19 mouse cellular contexts compared by ENCODE assay signal in genomic region chr14:73687726-73688125, GRCm38 (mm10). TPM values are rescaled to one million over a fixed set of nuclear protein-coding genes. Genes with fewer than 3 reads are reported as not detected.
A peak's percentile ranks its signal among the peaks of the same experiment; 100 is the strongest.
DNase-seq lines count a peak whose midpoint lies in the region; ATAC-seq and TF ChIP-seq lines count a peak whose summit lies in the region.
"Had no signal": no experiment of that assay in that cellular context is flagged by ENCODE, and none has a peak within 500 bp of the region (broad histone marks: within the 10 kb centered on the region; RNA-seq: fewer than 3 reads in every experiment).

No protein-coding gene starts in this region.

- H3K9me3 ChIP-seq in hindbrain, postnatal 0 days (ENCODE audit: low read length): no peaks in the 10 kb centered on the region
- peaks cover 7% of the 10 kb centered on the region for H3K9me3 ChIP-seq in hindbrain, embryonic 10.5 days
- 0 out of 2 replicates have a peak, but pooled peaks cover 5% of the 10 kb centered on the region for H3K9me3 ChIP-seq in midbrain, postnatal 0 days (ENCODE audit: low read length)
- H3K9me3 ChIP-seq in midbrain, embryonic 15.5 days: no peaks in the 10 kb centered on the region
- 0 out of 2 replicates have a peak, but pooled peaks cover 3% of the 10 kb centered on the region for H3K9me3 ChIP-seq in forebrain, embryonic 15.5 days
- no peaks in the 10 kb centered on the region for H3K9me3 ChIP-seq in forebrain, postnatal 0 days (ENCODE audit: low read length)
- H3K9me3 ChIP-seq: neural tube, embryonic 12.5 days had no signal

- no peak for TF ChIP-seq CTCF in hindbrain, postnatal 0 days (IDR thresholded peaks at IDR 0.05; ENCODE audit: low read depth)
- no peak for TF ChIP-seq CTCF in midbrain, postnatal 0 days (IDR thresholded peaks at IDR 0.05)
- TF ChIP-seq CTCF in forebrain, postnatal 0 days (IDR thresholded peaks at IDR 0.05; ENCODE audit: low read depth): no peak

- H3K9ac ChIP-seq in hindbrain, postnatal 0 days (replicated peaks; ENCODE audit: low read length): no peak overlapping the region
- no peak overlapping the region for H3K9ac ChIP-seq in midbrain, postnatal 0 days (replicated peaks; ENCODE audit: low read length, poor library complexity, severe bottlenecking)
- H3K9ac ChIP-seq in midbrain, embryonic 15.5 days: no peak overlapping the region
- H3K9ac ChIP-seq in forebrain, embryonic 15.5 days (replicated peaks): no peak overlapping the region
- H3K9ac ChIP-seq in forebrain, postnatal 0 days: no peak overlapping the region
- H3K9ac ChIP-seq: hindbrain, embryonic 13.5 days; midbrain, embryonic 13.5 days; neural tube, embryonic 12.5 days had no signal

- no peak overlapping the region for H3K4me3 ChIP-seq in hindbrain, postnatal 0 days (ENCODE audit: low read length)
- H3K4me3 ChIP-seq in hindbrain, embryonic 10.5 days: no peak overlapping the region
- no peak overlapping the region for H3K4me3 ChIP-seq in midbrain, postnatal 0 days (ENCODE audit: low read depth, low read length)
- no peak overlapping the region for H3K4me3 ChIP-seq in midbrain, embryonic 15.5 days
- no peak overlapping the region for H3K4me3 ChIP-seq in forebrain, embryonic 15.5 days
- no peak overlapping the region for H3K4me3 ChIP-seq in forebrain, postnatal 0 days (ENCODE audit: low read depth, low read length)
- H3K4me3 ChIP-seq: hindbrain, embryonic 13.5 days; midbrain, embryonic 13.5 days; neural tube, embryonic 12.5 days had no signal

- DNase-seq in hindbrain, postnatal 0 days (ENCODE audit: low spot score): peak; percentile 6
- DNase-seq in hindbrain, embryonic 10.5 days (ENCODE audit: low spot score): no peak
- DNase-seq in midbrain, postnatal 0 days (ENCODE audit: low spot score): peak; percentile 1
- peak; percentile 78 for DNase-seq in brain, adult 2 months (ENCODE audit: low read depth, low spot score)
- peak; percentile 4 for DNase-seq in skeletal muscle tissue, adult 2 months (ENCODE audit: low read depth, low spot score)
- no peak for DNase-seq in forebrain, postnatal 0 days
- DNase-seq: adrenal gland, postnatal 25 days; cerebellum, postnatal 36 days; gastrocnemius, postnatal 14 days; kidney, adult 11 months; retina, postnatal 1 day; thymus, postnatal 14 days had no signal

- 64% methylated on average over 4 of the region's 4 CpGs for WGBS in hindbrain, postnatal 0 days
- 90% methylated on average over 4 of the region's 4 CpGs for WGBS in hindbrain, embryonic 10.5 days
- 67% methylated on average over 4 of the region's 4 CpGs for WGBS in midbrain, postnatal 0 days
- WGBS in midbrain, embryonic 15.5 days: 70% methylated on average over 4 of the region's 4 CpGs
- WGBS in forebrain, embryonic 15.5 days: 66% methylated on average over 4 of the region's 4 CpGs
- WGBS in forebrain, postnatal 0 days: 50% methylated on average over 4 of the region's 4 CpGs

- no peak overlapping the region for H3K27ac ChIP-seq in hindbrain, postnatal 0 days
- H3K27ac ChIP-seq in hindbrain, embryonic 10.5 days: no peak overlapping the region
- H3K27ac ChIP-seq in midbrain, postnatal 0 days (ENCODE audit: low read depth, low read length): no peak overlapping the region
- H3K27ac ChIP-seq in midbrain, embryonic 15.5 days: no peak overlapping the region
- no peak overlapping the region for H3K27ac ChIP-seq in forebrain, embryonic 15.5 days (replicated peaks)
- no peak overlapping the region for H3K27ac ChIP-seq in forebrain, postnatal 0 days (ENCODE audit: low read depth, low read length)
- H3K27ac ChIP-seq: hindbrain, embryonic 13.5 days; midbrain, embryonic 13.5 days; neural tube, embryonic 12.5 days had no signal

- no peak for ATAC-seq in hindbrain, postnatal 0 days
- no peak for ATAC-seq in midbrain, postnatal 0 days (ENCODE audit: low FRiP score)
- ATAC-seq in midbrain, embryonic 15.5 days (replicated peaks): no peak
- ATAC-seq in forebrain, embryonic 15.5 days (replicated peaks): no peak
- no peak for ATAC-seq in forebrain, postnatal 0 days
- ATAC-seq: midbrain, embryonic 13.5 days had no signal

- H3K27me3 ChIP-seq in hindbrain, postnatal 0 days (ENCODE audit: insufficient read depth, low read length): no peaks in the 10 kb centered on the region
- no peaks in the 10 kb centered on the region for H3K27me3 ChIP-seq in hindbrain, embryonic 10.5 days (ENCODE audit: insufficient read depth, poor library complexity, severe bottlenecking)
- H3K27me3 ChIP-seq in midbrain, postnatal 0 days (ENCODE audit: insufficient read depth, low read length): no peaks in the 10 kb centered on the region
- H3K27me3 ChIP-seq in midbrain, embryonic 15.5 days (replicated peaks): no peaks in the 10 kb centered on the region
- no peaks in the 10 kb centered on the region for H3K27me3 ChIP-seq in forebrain, embryonic 15.5 days
- H3K27me3 ChIP-seq in forebrain, postnatal 0 days (ENCODE audit: insufficient read depth, low read length): no peaks in the 10 kb centered on the region
- H3K27me3 ChIP-seq: hindbrain, embryonic 13.5 days; midbrain, embryonic 13.5 days; neural tube, embryonic 12.5 days had no signal

- H3K36me3 ChIP-seq in hindbrain, postnatal 0 days (ENCODE audit: insufficient read depth, low read length): no peaks in the 10 kb centered on the region
- no peaks in the 10 kb centered on the region for H3K36me3 ChIP-seq in hindbrain, embryonic 10.5 days
- no peaks in the 10 kb centered on the region for H3K36me3 ChIP-seq in midbrain, postnatal 0 days (ENCODE audit: insufficient read depth, low read length)
- H3K36me3 ChIP-seq in midbrain, embryonic 15.5 days (replicated peaks): no peaks in the 10 kb centered on the region
- H3K36me3 ChIP-seq in forebrain, embryonic 15.5 days: no peaks in the 10 kb centered on the region
- H3K36me3 ChIP-seq in forebrain, postnatal 0 days (ENCODE audit: insufficient read depth): no peaks in the 10 kb centered on the region
- H3K36me3 ChIP-seq: hindbrain, embryonic 13.5 days; midbrain, embryonic 13.5 days; neural tube, embryonic 12.5 days had no signal

- no peaks in the 10 kb centered on the region for H3K4me1 ChIP-seq in hindbrain, postnatal 0 days (ENCODE audit: insufficient read depth, low read length)
- H3K4me1 ChIP-seq in hindbrain, embryonic 10.5 days (replicated peaks): no peaks in the 10 kb centered on the region
- H3K4me1 ChIP-seq in midbrain, postnatal 0 days (ENCODE audit: insufficient read depth, low read length): no peaks in the 10 kb centered on the region
- no peaks in the 10 kb centered on the region for H3K4me1 ChIP-seq in midbrain, embryonic 15.5 days
- no peaks in the 10 kb centered on the region for H3K4me1 ChIP-seq in forebrain, embryonic 15.5 days
- no peaks in the 10 kb centered on the region for H3K4me1 ChIP-seq in forebrain, postnatal 0 days (ENCODE audit: insufficient read depth)
- H3K4me1 ChIP-seq: hindbrain, embryonic 13.5 days; midbrain, embryonic 13.5 days; neural tube, embryonic 12.5 days had no signal

- H3K4me2 ChIP-seq in hindbrain, postnatal 0 days (ENCODE audit: low read depth, low read length): no peak overlapping the region
- no peak overlapping the region for H3K4me2 ChIP-seq in midbrain, postnatal 0 days (ENCODE audit: low read depth, low read length, poor library complexity, severe bottlenecking)
- H3K4me2 ChIP-seq in midbrain, embryonic 15.5 days: no peak overlapping the region
- no peak overlapping the region for H3K4me2 ChIP-seq in forebrain, embryonic 15.5 days (replicated peaks)
- no peak overlapping the region for H3K4me2 ChIP-seq in forebrain, postnatal 0 days (ENCODE audit: low read depth)
- H3K4me2 ChIP-seq: heart, embryonic 11.5 days; hindbrain, embryonic 13.5 days; midbrain, embryonic 13.5 days; neural tube, embryonic 12.5 days had no signal

RNA-seq across cellular contexts. Expression of gene Gm21750, which starts 26.7 kb away (rescaled TPM):
- not detected in 2 replicates for total RNA-seq in hindbrain, postnatal 0 days (2014; rRNA removed)
- polyA plus RNA-seq in hindbrain, postnatal 0 days (2015; fragmentation: Nextera tagmentation; extraction: Ambion mirVana): not detected in 2 replicates
- polyA plus RNA-seq in hindbrain, embryonic 10.5 days (2016; fragmentation: Nextera tagmentation; extraction: Ambion mirVana): not detected in 2 replicates
- not detected in 2 replicates for total RNA-seq in midbrain, postnatal 0 days (2014; rRNA removed)
- not detected in 2 replicates for polyA plus RNA-seq in midbrain, postnatal 0 days (2015; fragmentation: Nextera tagmentation; extraction: Ambion mirVana)
- not detected in 2 replicates for polyA plus RNA-seq in midbrain, embryonic 15.5 days (2015; fragmentation: Nextera tagmentation; extraction: Ambion mirVana)
- polyA plus RNA-seq in forebrain, embryonic 15.5 days (2015; fragmentation: Nextera tagmentation; extraction: Ambion mirVana): not detected in 2 replicates
- not detected in 2 replicates for total RNA-seq in forebrain, postnatal 0 days (2014; rRNA removed)
- not detected in 2 replicates for polyA plus RNA-seq in forebrain, postnatal 0 days (2015; fragmentation: Nextera tagmentation; extraction: Ambion mirVana)
- total RNA-seq: adrenal gland, postnatal 25 days; gastrocnemius, postnatal 14 days; liver, adult 2 months had no signal
- polyA plus RNA-seq: heart, embryonic 11.5 days; hindbrain, embryonic 13.5 days; liver, adult 2 months; midbrain, embryonic 13.5 days; neural tube, embryonic 12.5 days had no signal

Comparison
In these comparisons a context has a peak if more than half of its experiments do, and no peak if none do; other contexts are left out.
1. DNase-seq: peak in hindbrain, postnatal 0 days (single experiment), midbrain, postnatal 0 days (single experiment), brain, adult 2 months (single experiment) and skeletal muscle tissue, adult 2 months (single experiment); none in hindbrain, embryonic 10.5 days (single experiment) and forebrain, postnatal 0 days (single experiment).